In genomic region chr11:96006852-96007515, GRCm38 (mm10) we compare ENCODE assay signal across 8 mouse cellular contexts. TPM values are rescaled to one million over a fixed set of nuclear protein-coding genes. Genes with fewer than 3 reads are reported as not detected.
DNase-seq lines count a peak whose midpoint lies in the region; ATAC-seq and TF ChIP-seq lines count a peak whose summit lies in the region.

No protein-coding gene starts in this region.

- no peaks in the 10 kb centered on the region for H3K9me3 ChIP-seq in heart, embryonic 12.5 days (replicated peaks)
- no peaks in the 10 kb centered on the region for H3K9me3 ChIP-seq in limb, embryonic 10.5 days (replicated peaks)
- no peaks in the 10 kb centered on the region for H3K9me3 ChIP-seq in neural tube, embryonic 12.5 days

- DNase-seq in kidney, adult 2 months, result peak; percentile 14
- DNase-seq in kidney, postnatal 25 days, result no peak
- DNase-seq in ZHBTc4 (ENCODE audit: low read depth, low spot score), result peak; percentile 97
- DNase-seq in limb, embryonic 10.5 days (ENCODE audit: low spot score), result peak; percentile 93
- DNase-seq in layer of hippocampus, postnatal 14 days (ENCODE audit: low spot score in 2 of 2), result no peak
- DNase-seq in right cerebral cortex, adult 2 months (ENCODE audit: low spot score in 2 of 2), result no peak

- no peak for TF ChIP-seq POLR2A in kidney, adult 2 months (IDR thresholded peaks at IDR 0.05; ENCODE audit: low read depth, low read length)

- no peak overlapping the region for H3K27ac ChIP-seq in kidney, adult 2 months (ENCODE audit: insufficient read depth, low read depth, low read length)
- peak overlapping the region; percentile 95 for H3K27ac ChIP-seq in heart, embryonic 12.5 days (ENCODE audit: poor library complexity, severe bottlenecking)
- H3K27ac ChIP-seq in limb, embryonic 10.5 days, result peak overlapping the region; percentile 99
- H3K27ac ChIP-seq in neural tube, embryonic 12.5 days, result peak overlapping the region; percentile 95

- no peaks in the 10 kb centered on the region for H3K36me3 ChIP-seq in kidney, adult 2 months (ENCODE audit: control insufficient read depth, insufficient read depth, low read length)
- H3K36me3 ChIP-seq in heart, embryonic 12.5 days, result no peaks in the 10 kb centered on the region
- peaks cover 13% of the 10 kb centered on the region for H3K36me3 ChIP-seq in limb, embryonic 10.5 days
- H3K36me3 ChIP-seq in neural tube, embryonic 12.5 days, result no peaks in the 10 kb centered on the region

- ATAC-seq in heart, embryonic 12.5 days (ENCODE audit: insufficient number of reproducible peaks, low FRiP score), result peak; percentile 80
- ATAC-seq in neural tube, embryonic 12.5 days (ENCODE audit: low FRiP score, low read depth), result peak; percentile 83

- H3K4me3 ChIP-seq in kidney, adult 2 months (ENCODE audit: insufficient read depth, low read depth, low read length), result no peak overlapping the region
- peak overlapping the region; percentile 96 for H3K4me3 ChIP-seq in heart, embryonic 12.5 days
- H3K4me3 ChIP-seq in limb, embryonic 10.5 days, result peak overlapping the region; percentile 99
- peak overlapping the region; percentile 96 for H3K4me3 ChIP-seq in neural tube, embryonic 12.5 days

- 3% methylated on average over 60 of the region's 67 CpGs for WGBS in kidney, adult 2 months
- WGBS in heart, embryonic 12.5 days, result under 1% methylated on average over 55 of the region's 67 CpGs
- under 1% methylated on average over 65 of the region's 67 CpGs for WGBS in limb, embryonic 10.5 days
- WGBS in neural tube, embryonic 12.5 days, result 1% methylated on average over 65 of the region's 67 CpGs

- peak overlapping the region; percentile 96 for H3K9ac ChIP-seq in heart, embryonic 12.5 days
- peak overlapping the region; percentile 97 for H3K9ac ChIP-seq in neural tube, embryonic 12.5 days

- TF ChIP-seq CTCF in kidney, adult 2 months (conservative IDR thresholded peaks at IDR 0.05; ENCODE audit: insufficient read depth, insufficient read length, low read depth, low read length), result no peak

- H3K4me2 ChIP-seq in heart, embryonic 12.5 days, result peak overlapping the region; percentile 96
- peak overlapping the region; percentile 88 for H3K4me2 ChIP-seq in neural tube, embryonic 12.5 days (replicated peaks)

- peaks cover 28% of the 10 kb centered on the region for H3K27me3 ChIP-seq in kidney, adult 2 months (replicated peaks; ENCODE audit: control insufficient read depth, insufficient read depth, low read length)
- H3K27me3 ChIP-seq in heart, embryonic 12.5 days (replicated peaks), result no peaks in the 10 kb centered on the region
- H3K27me3 ChIP-seq in limb, embryonic 10.5 days (ENCODE audit: low read depth, poor library complexity, severe bottlenecking), result no peaks in the 10 kb centered on the region
- no peaks in the 10 kb centered on the region for H3K27me3 ChIP-seq in neural tube, embryonic 12.5 days (replicated peaks)

- H3K4me1 ChIP-seq in kidney, adult 2 months (ENCODE audit: control insufficient read depth, insufficient read depth, low read length), result no peaks in the 10 kb centered on the region
- peaks cover 22% of the 10 kb centered on the region for H3K4me1 ChIP-seq in heart, embryonic 12.5 days (replicated peaks)
- H3K4me1 ChIP-seq in limb, embryonic 10.5 days, result peaks cover 32% of the 10 kb centered on the region
- H3K4me1 ChIP-seq in neural tube, embryonic 12.5 days, result peaks cover 17% of the 10 kb centered on the region

RNA-seq across cellular contexts. Expression of gene Igf2bp1, which starts 1.2 kb away (rescaled TPM):
- polyA plus RNA-seq in kidney, adult 2 months (2012; rRNA removed), result 1.0 and 1.1 TPM in 2 replicates
- polyA plus RNA-seq in heart, embryonic 12.5 days (2016; fragmentation: Nextera tagmentation; extraction: Ambion mirVana), result 63.2 and 66.9 TPM in 2 replicates
- polyA plus RNA-seq in limb, embryonic 10.5 days (2016; fragmentation: Nextera tagmentation; extraction: Ambion mirVana), result 165 and 181 TPM in 2 replicates
- 57.1 and 73.7 TPM in 2 replicates for polyA plus RNA-seq in neural tube, embryonic 12.5 days (2016; fragmentation: Nextera tagmentation; extraction: Ambion mirVana)
- total RNA-seq in layer of hippocampus, postnatal 14 days (2021), result under 1 TPM; 0.10 to 0.18 TPM

RNA-seq across cellular contexts. Expression of gene Gip, which starts 17.4 kb away (rescaled TPM):
- polyA plus RNA-seq in kidney, adult 2 months (2012; rRNA removed), result not detected in 2 replicates
- polyA plus RNA-seq in heart, embryonic 12.5 days (2016; fragmentation: Nextera tagmentation; extraction: Ambion mirVana), result not detected in 2 replicates
- not detected in 2 replicates for polyA plus RNA-seq in limb, embryonic 10.5 days (2016; fragmentation: Nextera tagmentation; extraction: Ambion mirVana)
- polyA plus RNA-seq in neural tube, embryonic 12.5 days (2016; fragmentation: Nextera tagmentation; extraction: Ambion mirVana), result not detected in 2 replicates
- total RNA-seq in layer of hippocampus, postnatal 14 days (2021), result not detected

RNA-seq across cellular contexts. Expression of gene Snf8, which starts 27.7 kb away (rescaled TPM):
- 35.5 and 45.9 TPM in 2 replicates for polyA plus RNA-seq in kidney, adult 2 months (2012; rRNA removed)
- 76.0 and 78.9 TPM in 2 replicates for polyA plus RNA-seq in heart, embryonic 12.5 days (2016; fragmentation: Nextera tagmentation; extraction: Ambion mirVana)
- polyA plus RNA-seq in limb, embryonic 10.5 days (2016; fragmentation: Nextera tagmentation; extraction: Ambion mirVana), result 108 TPM in 2 replicates
- 130 and 134 TPM in 2 replicates for polyA plus RNA-seq in neural tube, embryonic 12.5 days (2016; fragmentation: Nextera tagmentation; extraction: Ambion mirVana)
- total RNA-seq in layer of hippocampus, postnatal 14 days (2021), result 10 to 100 TPM; 84.2 to 90.8 TPM

RNA-seq across cellular contexts. Expression of gene Ube2z, which starts 58.2 kb away (rescaled TPM):
- 36.0 and 38.8 TPM in 2 replicates for polyA plus RNA-seq in kidney, adult 2 months (2012; rRNA removed)
- polyA plus RNA-seq in heart, embryonic 12.5 days (2016; fragmentation: Nextera tagmentation; extraction: Ambion mirVana), result 42.5 and 43.5 TPM in 2 replicates
- 37.5 and 38.3 TPM in 2 replicates for polyA plus RNA-seq in limb, embryonic 10.5 days (2016; fragmentation: Nextera tagmentation; extraction: Ambion mirVana)
- 35.1 and 42.2 TPM in 2 replicates for polyA plus RNA-seq in neural tube, embryonic 12.5 days (2016; fragmentation: Nextera tagmentation; extraction: Ambion mirVana)
- 10 to 100 TPM; 54.4 to 55.3 TPM for total RNA-seq in layer of hippocampus, postnatal 14 days (2021)

Comparison
In these comparisons a context has a peak if more than half of its experiments do, and no peak if none do; other contexts are left out.
1. DNase-seq: peak in kidney, adult 2 months (single experiment), ZHBTc4 (single experiment) and limb, embryonic 10.5 days (single experiment); none in kidney, postnatal 25 days (0 of 2), layer of hippocampus, postnatal 14 days (0 of 2) and right cerebral cortex, adult 2 months (0 of 2).
2. RNA of gene Igf2bp1, which starts 1.2 kb away (polyA plus RNA-seq): 165 to 181 TPM in limb, embryonic 10.5 days, 63.2 to 66.9 TPM in heart, embryonic 12.5 days and 57.1 to 73.7 TPM in neural tube, embryonic 12.5 days; 1.0 to 1.1 TPM in kidney, adult 2 months; every median in the first group is over 10 times any median in the second.